Mouse (Mus musculus) megakaryocyte, embryonic 14.5 days (primary cell): ENCODE measurements at regions not wholly inside any gene's neighbourhood (a gene's known extent, or its start where the extent isn't known, plus 50 kb on each side); places are given as distances from the start of the nearest gene placed in this dataset.

Experiments
- FLI1 ChIP-seq: IDR thresholded peaks from 2 replicates; pipeline ENCODE4 v1.6.1; 2012; ENCODE audit warnings: low read length, inconsistent platforms, mixed read lengths
- GATA1 ChIP-seq: IDR thresholded peaks from 3 replicates; pipeline ENCODE4 v1.6.1; 2012; ENCODE audit warnings: mixed read lengths, low read length, inconsistent platforms, borderline replicate concordance

- TF ChIP-seq GATA1 (no peak), FLI1 (no peak)
Observed at GRCm38 (mm10) chr11:7765303-7765702, 551.6 kb upstream of the Igfbp3 start.
